Mouse (Mus musculus) ES-Bruce4 (cell line): ENCODE data around the gene Tle3.

ENCODE experiments used
- CTCF ChIP-seq: IDR thresholded peaks from one replicate; pipeline ENCODE4 v1.8.1; 2011; ENCODE audit warnings: low read depth, low read length
- POLR2A ChIP-seq: IDR thresholded peaks from one replicate; pipeline ENCODE4 v1.8.1; 2011; ENCODE audit warnings: low read length; ENCODE audit not compliant: insufficient read depth

- TF ChIP-seq POLR2A, result no peak
- no peak for TF ChIP-seq CTCF
Measured at GRCm38 (mm10) chr9:61395071-61395470, 22.9 kb downstream of the Tle3 start.
